7 mouse cellular contexts compared by ENCODE assay signal in genomic region chr3:90231075-90231474, GRCm38 (mm10). TPM values are rescaled to one million over a fixed set of nuclear protein-coding genes. Genes with fewer than 3 reads are reported as not detected.
DNase-seq lines count a peak whose midpoint lies in the region; ATAC-seq lines count a peak whose summit lies in the region.

No protein-coding gene starts in this region.

- intact Hi-C loops in left cerebral cortex, postnatal 10 days (cut with DNase I): no loop called here

- no peaks in the 10 kb centered on the region; the same call in none of the 2 replicates for H3K4me1 ChIP-seq in lung, embryonic 15.5 days
- H3K4me1 ChIP-seq in forebrain, embryonic 11.5 days (replicated peaks; ENCODE audit: control insufficient read depth, insufficient read depth, low read length): no peaks in the 10 kb centered on the region; the same call in 1 of the 2 replicates
- H3K4me1 ChIP-seq in liver, embryonic 12.5 days: peaks cover 18% of the 10 kb centered on the region
- no peaks in the 10 kb centered on the region for H3K4me1 ChIP-seq in stomach, embryonic 14.5 days (ENCODE audit: control insufficient read depth, insufficient read depth, low read length)

- WGBS in lung, embryonic 15.5 days: 11% methylated on average over 8 of the region's 8 CpGs
- 21% methylated on average over 8 of the region's 8 CpGs for WGBS in forebrain, embryonic 11.5 days
- 10% methylated on average over 8 of the region's 8 CpGs for WGBS in liver, embryonic 12.5 days (ENCODE audit: insufficient replicate concordance)
- WGBS in stomach, embryonic 14.5 days: 15% methylated on average over 8 of the region's 8 CpGs

- ATAC-seq in lung, embryonic 15.5 days (ENCODE audit: borderline replicate concordance, extremely low read depth, low FRiP score, low TSS enrichment): no peak
- ATAC-seq in forebrain, embryonic 11.5 days (replicated peaks; ENCODE audit: low FRiP score): no peak
- ATAC-seq in liver, embryonic 12.5 days: no peak
- no peak for ATAC-seq in stomach, embryonic 14.5 days (ENCODE audit: insufficient number of reproducible peaks, insufficient read depth, low FRiP score, low read depth)

- peak overlapping the region; percentile 76 for H3K4me2 ChIP-seq in lung, embryonic 15.5 days
- H3K4me2 ChIP-seq in forebrain, embryonic 11.5 days (ENCODE audit: low read depth, low read length, severe bottlenecking): peak overlapping the region; percentile 78
- H3K4me2 ChIP-seq in liver, embryonic 12.5 days: peak overlapping the region; percentile 88
- H3K4me2 ChIP-seq in stomach, embryonic 14.5 days (replicated peaks; ENCODE audit: low read depth, low read length): peak overlapping the region; percentile 70

- H3K9ac ChIP-seq in lung, embryonic 15.5 days: peak overlapping the region; percentile 65; the same call in 1 of the 2 replicates
- H3K9ac ChIP-seq in forebrain, embryonic 11.5 days (ENCODE audit: low read length): peak overlapping the region; percentile 86
- H3K9ac ChIP-seq in liver, embryonic 12.5 days: peak overlapping the region; percentile 84
- H3K9ac ChIP-seq in stomach, embryonic 14.5 days (replicated peaks; ENCODE audit: low read depth, low read length): no peak overlapping the region; the same call in 1 of the 2 replicates

- H3K27me3 ChIP-seq in lung, embryonic 15.5 days: no peaks in the 10 kb centered on the region
- no peaks in the 10 kb centered on the region for H3K27me3 ChIP-seq in forebrain, embryonic 11.5 days (ENCODE audit: control insufficient read depth, insufficient read depth, low read length)
- no peaks in the 10 kb centered on the region for H3K27me3 ChIP-seq in liver, embryonic 12.5 days (replicated peaks)
- H3K27me3 ChIP-seq in stomach, embryonic 14.5 days (ENCODE audit: control insufficient read depth, insufficient read depth, low read length): no peaks in the 10 kb centered on the region

- no peak for DNase-seq in lung, adult 18-20 months
- DNase-seq in forebrain, embryonic 11.5 days (ENCODE audit: low spot score): no peak
- DNase-seq in left cerebral cortex, postnatal 10 days (ENCODE audit: extremely low spot score in 1 of 2, low spot score in 2 of 2): no peak
- DNase-seq in ovary, adult 18-20 months (ENCODE audit: low spot score): no peak

- peak overlapping the region; percentile 68 for H3K4me3 ChIP-seq in lung, embryonic 15.5 days
- H3K4me3 ChIP-seq in forebrain, embryonic 11.5 days (ENCODE audit: low read depth, low read length): peak overlapping the region; percentile 73
- H3K4me3 ChIP-seq in liver, embryonic 12.5 days: peak overlapping the region; percentile 83
- H3K4me3 ChIP-seq in stomach, embryonic 14.5 days (ENCODE audit: low read depth, low read length): peak overlapping the region; percentile 60

- H3K9me3 ChIP-seq in lung, embryonic 15.5 days: no peaks in the 10 kb centered on the region
- no peaks in the 10 kb centered on the region for H3K9me3 ChIP-seq in forebrain, embryonic 11.5 days (ENCODE audit: control insufficient read depth, low read length)
- 0 out of 2 replicates have a peak, but pooled peaks cover 3% of the 10 kb centered on the region for H3K9me3 ChIP-seq in liver, embryonic 12.5 days (replicated peaks)
- H3K9me3 ChIP-seq in stomach, embryonic 14.5 days (ENCODE audit: control insufficient read depth, low read depth, low read length): no peaks in the 10 kb centered on the region

- H3K36me3 ChIP-seq in lung, embryonic 15.5 days: peaks cover 24% of the 10 kb centered on the region
- H3K36me3 ChIP-seq in forebrain, embryonic 11.5 days (ENCODE audit: control insufficient read depth, insufficient read depth, low read length): peaks cover 8% of the 10 kb centered on the region; the same call in 1 of the 2 replicates
- peaks cover 33% of the 10 kb centered on the region for H3K36me3 ChIP-seq in liver, embryonic 12.5 days
- peaks cover 21% of the 10 kb centered on the region for H3K36me3 ChIP-seq in stomach, embryonic 14.5 days (ENCODE audit: control insufficient read depth, insufficient read depth, low read length)

- H3K27ac ChIP-seq in lung, embryonic 15.5 days: peak overlapping the region; percentile 88
- no peak overlapping the region for H3K27ac ChIP-seq in forebrain, embryonic 11.5 days (ENCODE audit: low read depth, low read length)
- peak overlapping the region; percentile 88; the same call in 1 of the 2 replicates for H3K27ac ChIP-seq in liver, embryonic 12.5 days
- no peak overlapping the region for H3K27ac ChIP-seq in stomach, embryonic 14.5 days (ENCODE audit: low read length)

RNA-seq across cellular contexts. Expression of gene Jtb, which starts 0.3 kb away (rescaled TPM):
- polyA plus RNA-seq in lung, embryonic 15.5 days (2015; fragmentation: Nextera tagmentation; extraction: Ambion mirVana): 90.2 and 100 TPM in 2 replicates
- 103 and 110 TPM in 2 replicates for polyA plus RNA-seq in forebrain, embryonic 11.5 days (2014; fragmentation: Nextera tagmentation; extraction: Ambion mirVana)
- 64.9 and 66.4 TPM in 2 replicates for polyA plus RNA-seq in liver, embryonic 12.5 days (2016; fragmentation: Nextera tagmentation; extraction: Ambion mirVana)
- polyA plus RNA-seq in stomach, embryonic 14.5 days (2014; fragmentation: Nextera tagmentation; extraction: Ambion mirVana): 112 and 116 TPM in 2 replicates
- total RNA-seq in left cerebral cortex, postnatal 10 days (2021): 10 to 100 TPM; 43.7 to 44.4 TPM

RNA-seq across cellular contexts. Expression of gene Creb3l4, which starts 12.2 kb away (rescaled TPM):
- polyA plus RNA-seq in lung, embryonic 15.5 days (2015; fragmentation: Nextera tagmentation; extraction: Ambion mirVana): 6.0 and 6.3 TPM in 2 replicates
- polyA plus RNA-seq in forebrain, embryonic 11.5 days (2014; fragmentation: Nextera tagmentation; extraction: Ambion mirVana): 6.0 and 6.2 TPM in 2 replicates
- polyA plus RNA-seq in liver, embryonic 12.5 days (2016; fragmentation: Nextera tagmentation; extraction: Ambion mirVana): 0.56 and 0.66 TPM in 2 replicates
- polyA plus RNA-seq in stomach, embryonic 14.5 days (2014; fragmentation: Nextera tagmentation; extraction: Ambion mirVana): 20.6 and 21.4 TPM in 2 replicates
- under 1 TPM in 1 of 2 experiments, not detected in 1; 0.24 TPM for total RNA-seq in left cerebral cortex, postnatal 10 days (2021)

RNA-seq across cellular contexts. Expression of gene Slc39a1, which starts 16.9 kb away (rescaled TPM):
- polyA plus RNA-seq in lung, embryonic 15.5 days (2015; fragmentation: Nextera tagmentation; extraction: Ambion mirVana): 94.7 and 102 TPM in 2 replicates
- 57.5 and 58.5 TPM in 2 replicates for polyA plus RNA-seq in forebrain, embryonic 11.5 days (2014; fragmentation: Nextera tagmentation; extraction: Ambion mirVana)
- 30.7 and 33.1 TPM in 2 replicates for polyA plus RNA-seq in liver, embryonic 12.5 days (2016; fragmentation: Nextera tagmentation; extraction: Ambion mirVana)
- 114 and 119 TPM in 2 replicates for polyA plus RNA-seq in stomach, embryonic 14.5 days (2014; fragmentation: Nextera tagmentation; extraction: Ambion mirVana)
- total RNA-seq in left cerebral cortex, postnatal 10 days (2021): 10 to 100 TPM; 47.7 to 49.0 TPM

RNA-seq across cellular contexts. Expression of gene Rab13, which starts 17.6 kb away (rescaled TPM):
- 35.8 and 40.0 TPM in 2 replicates for polyA plus RNA-seq in lung, embryonic 15.5 days (2015; fragmentation: Nextera tagmentation; extraction: Ambion mirVana)
- polyA plus RNA-seq in forebrain, embryonic 11.5 days (2014; fragmentation: Nextera tagmentation; extraction: Ambion mirVana): 11.4 and 14.7 TPM in 2 replicates
- polyA plus RNA-seq in liver, embryonic 12.5 days (2016; fragmentation: Nextera tagmentation; extraction: Ambion mirVana): 8.3 and 8.6 TPM in 2 replicates
- 17.7 and 18.1 TPM in 2 replicates for polyA plus RNA-seq in stomach, embryonic 14.5 days (2014; fragmentation: Nextera tagmentation; extraction: Ambion mirVana)
- total RNA-seq in left cerebral cortex, postnatal 10 days (2021): 1 to 10 TPM; 6.5 to 7.0 TPM

RNA-seq across cellular contexts. Expression of gene Rps27, which starts 17.6 kb away (rescaled TPM):
- polyA plus RNA-seq in lung, embryonic 15.5 days (2015; fragmentation: Nextera tagmentation; extraction: Ambion mirVana): 1,416 and 1,510 TPM in 2 replicates
- 1,103 and 1,109 TPM in 2 replicates for polyA plus RNA-seq in forebrain, embryonic 11.5 days (2014; fragmentation: Nextera tagmentation; extraction: Ambion mirVana)
- polyA plus RNA-seq in liver, embryonic 12.5 days (2016; fragmentation: Nextera tagmentation; extraction: Ambion mirVana): 777 and 835 TPM in 2 replicates
- polyA plus RNA-seq in stomach, embryonic 14.5 days (2014; fragmentation: Nextera tagmentation; extraction: Ambion mirVana): 2,110 and 2,351 TPM in 2 replicates
- 100 to 1,000 TPM; 817 to 845 TPM for total RNA-seq in left cerebral cortex, postnatal 10 days (2021)

Comparison
In these comparisons a context has a peak if more than half of its experiments do, and no peak if none do; other contexts are left out.
1. H3K27ac ChIP-seq: peak in lung, embryonic 15.5 days (single experiment) and liver, embryonic 12.5 days (single experiment); none in forebrain, embryonic 11.5 days (single experiment) and stomach, embryonic 14.5 days (single experiment).
2. Peak in every context shown above with its lines, with median percentiles within 50 percentile points of each other: H3K4me2 ChIP-seq and H3K4me3 ChIP-seq.